Mouse (Mus musculus): ENCODE results near the gene Slc16a2. TPM values are rescaled to one million over a fixed set of nuclear protein-coding genes. Genes with fewer than 3 reads are reported as not detected.

Slc16a2 gene
- polyA plus RNA-seq, 1 experiment, result 14.2 TPM

DNA sequence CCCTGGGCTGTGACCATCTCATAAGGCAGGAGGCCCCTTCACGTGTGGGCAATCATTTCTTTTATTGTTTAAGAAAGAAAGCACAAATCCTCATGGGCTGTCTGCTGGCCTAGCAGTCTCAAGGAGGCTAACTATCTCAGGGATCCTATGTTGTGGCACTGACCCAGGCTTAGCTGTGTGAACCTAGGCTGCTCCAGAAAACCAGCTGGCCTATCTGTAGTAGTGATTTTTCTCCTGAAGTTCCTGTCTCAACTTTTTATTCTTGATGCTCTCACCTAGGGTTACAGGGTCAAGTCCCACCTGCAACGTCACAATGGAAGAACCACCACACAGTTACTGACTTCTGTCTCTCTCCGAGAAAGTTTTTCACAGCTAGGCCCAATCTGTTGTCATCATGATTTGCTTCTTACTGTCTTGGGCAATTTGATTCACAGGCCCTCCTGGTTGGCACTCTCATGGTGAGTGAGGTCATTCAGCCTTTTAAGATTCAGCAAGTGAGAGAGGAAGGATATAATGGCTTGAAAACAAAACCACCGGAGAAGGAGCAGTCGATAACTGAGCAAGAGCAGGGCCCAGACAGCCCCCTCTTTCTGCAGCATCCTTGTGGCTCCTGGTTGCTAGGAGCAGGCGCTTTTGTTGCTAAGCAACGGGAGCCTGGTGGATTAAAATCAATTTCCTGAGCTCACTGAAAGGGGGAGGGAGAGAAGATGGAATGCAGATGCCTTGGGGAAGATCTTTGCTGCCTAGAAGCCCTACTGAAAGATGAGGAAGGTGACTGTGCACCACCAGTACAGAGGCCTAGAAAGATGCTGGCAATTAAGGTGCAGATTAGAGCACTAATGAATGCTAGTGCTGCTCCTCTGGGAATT, 77.4 kb downstream of the Slc16a2 start:
- Histone ChIP-seq H3K27me3 (ENCODE audit: control insufficient read depth, insufficient read depth, low read length, poor library complexity, severe bottlenecking) (no peaks in the 10 kb centered on the region), H3K9ac (ENCODE audit: low read depth, poor library complexity, severe bottlenecking) (no peak overlapping the region), H3K27ac (ENCODE audit: insufficient read depth, low read length) (no peak overlapping the region), H3K9me3 (replicated peaks; ENCODE audit: control insufficient read depth, insufficient read depth, low read length, poor library complexity, severe bottlenecking) (no peaks in the 10 kb centered on the region), H3K4me1 (ENCODE audit: control insufficient read depth, insufficient read depth, low read length) (no peaks in the 10 kb centered on the region), H3K4me3 (ENCODE audit: low read depth, low read length) (no peak overlapping the region), H3K36me3 (ENCODE audit: control insufficient read depth, insufficient read depth, low read length, poor library complexity, severe bottlenecking) (no peaks in the 10 kb centered on the region)
- TF ChIP-seq POLR2A (IDR thresholded peaks at IDR 0.05; ENCODE audit: insufficient read depth, low read length), result no peak
- no peak for TF ChIP-seq EP300 (IDR thresholded peaks at IDR 0.05; ENCODE audit: insufficient read depth, low read depth, low read length)
- no peak for TF ChIP-seq CTCF (IDR thresholded peaks at IDR 0.05; ENCODE audit: low read depth, low read length)

- Histone ChIP-seq H3K4me3 (ENCODE audit: low read depth, low read length) (no peak overlapping the region), H3K36me3 (ENCODE audit: control insufficient read depth, insufficient read depth, low read length, poor library complexity, severe bottlenecking) (no peaks in the 10 kb centered on the region), H3K27me3 (ENCODE audit: control insufficient read depth, insufficient read depth, low read length, poor library complexity, severe bottlenecking) (no peaks in the 10 kb centered on the region), H3K9me3 (replicated peaks; ENCODE audit: control insufficient read depth, insufficient read depth, low read length, poor library complexity, severe bottlenecking) (no peaks in the 10 kb centered on the region), H3K9ac (ENCODE audit: low read depth, poor library complexity, severe bottlenecking) (no peak overlapping the region), H3K27ac (ENCODE audit: insufficient read depth, low read length) (no peak overlapping the region), H3K4me1 (ENCODE audit: control insufficient read depth, insufficient read depth, low read length) (no peaks in the 10 kb centered on the region)
- TF ChIP-seq POLR2A (IDR thresholded peaks at IDR 0.05; ENCODE audit: insufficient read depth, low read length), result no peak
Measured at GRCm38 (mm10) chrX:103742057-103742315, 79.8 kb downstream of the Slc16a2 start.

DNA sequence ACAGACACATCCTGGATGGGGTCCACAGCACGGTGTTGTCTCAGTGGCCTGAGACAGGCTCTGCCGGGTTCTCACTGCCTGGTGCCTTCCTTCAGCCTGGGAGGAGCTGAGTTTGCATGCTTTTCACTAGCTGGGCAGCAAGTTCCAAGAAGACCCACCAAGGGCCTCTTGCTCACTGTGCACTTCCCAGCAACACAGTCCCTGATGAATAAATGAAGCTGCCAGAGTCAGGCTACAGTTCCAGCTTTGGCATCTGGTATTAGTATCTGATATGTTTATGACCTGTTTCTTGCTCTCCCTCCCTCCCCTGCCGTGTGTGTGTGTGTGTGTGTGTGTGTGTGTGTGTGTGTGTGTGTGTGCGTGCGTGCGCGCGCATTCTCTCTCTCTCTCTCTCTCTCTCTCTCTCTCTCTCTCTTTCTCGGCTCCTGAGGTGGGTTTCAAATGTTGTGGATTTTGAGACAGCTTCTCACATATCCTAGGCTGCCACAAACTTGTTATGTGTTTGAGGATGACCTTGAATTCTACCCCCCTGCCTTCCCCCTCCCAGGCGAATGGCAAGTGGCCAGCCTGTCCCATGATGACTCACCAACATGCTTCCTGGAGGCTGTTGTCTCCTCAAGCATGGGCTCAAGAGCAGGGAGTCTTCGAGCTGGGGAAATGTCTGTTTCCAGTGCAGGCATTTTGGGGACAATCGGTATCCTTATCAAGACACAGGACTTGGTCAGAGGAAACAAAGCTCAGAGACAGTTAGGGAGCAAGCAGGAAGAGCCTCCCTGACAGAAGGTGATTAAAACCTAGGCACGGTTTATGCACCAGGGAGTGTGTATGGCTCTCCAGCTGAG, 80.3 kb downstream of the Slc16a2 start:
- H3K36me3 ChIP-seq (ENCODE audit: control insufficient read depth, insufficient read depth, low read length, poor library complexity, severe bottlenecking), result no peaks in the 10 kb centered on the region
- no peaks in the 10 kb centered on the region for H3K27me3 ChIP-seq (ENCODE audit: control insufficient read depth, insufficient read depth, low read length, poor library complexity, severe bottlenecking)
- no peaks in the 10 kb centered on the region for H3K9me3 ChIP-seq (replicated peaks; ENCODE audit: control insufficient read depth, insufficient read depth, low read length, poor library complexity, severe bottlenecking)
- H3K27ac ChIP-seq (ENCODE audit: insufficient read depth, low read length), result no peak overlapping the region
- no peaks in the 10 kb centered on the region for H3K4me1 ChIP-seq (ENCODE audit: control insufficient read depth, insufficient read depth, low read length)
- H3K4me3 ChIP-seq (ENCODE audit: low read depth, low read length), result no peak overlapping the region
- no peak overlapping the region for H3K9ac ChIP-seq (ENCODE audit: low read depth, poor library complexity, severe bottlenecking)
- TF ChIP-seq POLR2A (IDR thresholded peaks at IDR 0.05; ENCODE audit: insufficient read depth, low read length), result no peak
- no peak for TF ChIP-seq EP300 (IDR thresholded peaks at IDR 0.05; ENCODE audit: insufficient read depth, low read depth, low read length)
- no peak for TF ChIP-seq CTCF (IDR thresholded peaks at IDR 0.05; ENCODE audit: low read depth, low read length)

GRCm38 (mm10) chrX:103734041-103734625, 87.7 kb downstream of the Slc16a2 start:
- H3K27ac ChIP-seq (ENCODE audit: insufficient read depth, low read length), result no peak overlapping the region
- no peak overlapping the region for H3K4me3 ChIP-seq (ENCODE audit: low read depth, low read length)
- H3K4me1 ChIP-seq (ENCODE audit: control insufficient read depth, insufficient read depth, low read length), result no peaks in the 10 kb centered on the region
- no peak for TF ChIP-seq EP300 (IDR thresholded peaks at IDR 0.05; ENCODE audit: insufficient read depth, low read depth, low read length)
- no peak for TF ChIP-seq POLR2A (IDR thresholded peaks at IDR 0.05; ENCODE audit: insufficient read depth, low read length)
- no peak for TF ChIP-seq CTCF (IDR thresholded peaks at IDR 0.05; ENCODE audit: low read depth, low read length)
- H3K9me3 ChIP-seq (replicated peaks; ENCODE audit: control insufficient read depth, insufficient read depth, low read length, poor library complexity, severe bottlenecking), result no peaks in the 10 kb centered on the region
- no peak overlapping the region for H3K9ac ChIP-seq (ENCODE audit: low read depth, poor library complexity, severe bottlenecking)
- H3K36me3 ChIP-seq (ENCODE audit: control insufficient read depth, insufficient read depth, low read length, poor library complexity, severe bottlenecking), result no peaks in the 10 kb centered on the region
- no peaks in the 10 kb centered on the region for H3K27me3 ChIP-seq (ENCODE audit: control insufficient read depth, insufficient read depth, low read length, poor library complexity, severe bottlenecking)

DNA sequence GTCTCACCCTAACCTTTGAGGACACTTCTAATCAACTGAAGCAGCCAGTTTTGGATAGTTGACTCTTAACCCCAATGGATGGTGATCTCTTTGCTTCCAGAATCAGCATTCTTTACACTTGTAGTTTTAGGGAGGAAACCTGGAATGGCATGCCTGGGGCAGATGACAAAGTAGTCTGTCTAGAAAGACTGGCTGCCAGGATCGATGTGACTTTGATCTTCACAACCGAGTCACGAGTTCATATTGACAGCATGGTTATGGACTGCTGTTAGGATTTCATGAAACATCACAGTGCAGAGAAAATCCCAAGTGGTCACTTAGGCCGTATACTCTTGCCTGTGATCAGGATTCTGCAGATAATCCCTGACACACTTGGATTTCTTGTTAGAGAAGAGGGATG, 88.7 kb downstream of the Slc16a2 start:
- no peak overlapping the region for H3K27ac ChIP-seq (ENCODE audit: insufficient read depth, low read length)
- H3K4me3 ChIP-seq (ENCODE audit: low read depth, low read length), result no peak overlapping the region
- TF ChIP-seq EP300 (IDR thresholded peaks at IDR 0.05; ENCODE audit: insufficient read depth, low read depth, low read length) (no peak), CTCF (IDR thresholded peaks at IDR 0.05; ENCODE audit: low read depth, low read length) (no peak), POLR2A (IDR thresholded peaks at IDR 0.05; ENCODE audit: insufficient read depth, low read length) (no peak)
- H3K4me1 ChIP-seq (ENCODE audit: control insufficient read depth, insufficient read depth, low read length), result no peaks in the 10 kb centered on the region
- H3K36me3 ChIP-seq (ENCODE audit: control insufficient read depth, insufficient read depth, low read length, poor library complexity, severe bottlenecking), result no peaks in the 10 kb centered on the region
- no peaks in the 10 kb centered on the region for H3K27me3 ChIP-seq (ENCODE audit: control insufficient read depth, insufficient read depth, low read length, poor library complexity, severe bottlenecking)
- H3K9me3 ChIP-seq (replicated peaks; ENCODE audit: control insufficient read depth, insufficient read depth, low read length, poor library complexity, severe bottlenecking), result no peaks in the 10 kb centered on the region
- no peak overlapping the region for H3K9ac ChIP-seq (ENCODE audit: low read depth, poor library complexity, severe bottlenecking)
